Mouse (Mus musculus): ENCODE results near the gene Ankfn1.

The Ankfn1 gene

DNA sequence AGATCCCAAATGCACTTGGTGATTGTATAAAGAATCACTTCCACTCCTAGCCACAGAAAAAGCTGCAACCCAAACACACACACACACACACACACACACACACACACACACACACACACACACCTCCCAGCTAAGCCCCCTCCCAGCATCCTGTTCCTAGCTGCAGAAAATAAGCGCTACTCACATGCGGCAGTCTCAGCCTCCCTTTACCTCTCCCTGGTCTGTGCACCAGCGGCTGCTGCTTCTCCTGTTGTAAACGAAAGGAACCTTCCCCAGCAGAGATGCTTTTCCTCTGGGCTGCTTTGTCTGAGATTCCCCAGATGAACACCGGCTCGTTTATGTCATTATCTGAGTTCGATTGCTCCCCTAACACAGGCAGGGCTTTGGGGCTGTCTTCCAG, at the start of gene Ankfn1:
Gene Ankfn1, minus strand, starts transcription at position 223 of the 400 bp plus-strand sequence.
- no peak for DNase-seq (ENCODE audit: low spot score in 2 of 2)

- no peak for DNase-seq (ENCODE audit: low spot score in 2 of 2)
Measured at GRCm38 (mm10) chr11:89823661-89824446, 46.4 kb upstream of the Ankfn1 start.

DNA sequence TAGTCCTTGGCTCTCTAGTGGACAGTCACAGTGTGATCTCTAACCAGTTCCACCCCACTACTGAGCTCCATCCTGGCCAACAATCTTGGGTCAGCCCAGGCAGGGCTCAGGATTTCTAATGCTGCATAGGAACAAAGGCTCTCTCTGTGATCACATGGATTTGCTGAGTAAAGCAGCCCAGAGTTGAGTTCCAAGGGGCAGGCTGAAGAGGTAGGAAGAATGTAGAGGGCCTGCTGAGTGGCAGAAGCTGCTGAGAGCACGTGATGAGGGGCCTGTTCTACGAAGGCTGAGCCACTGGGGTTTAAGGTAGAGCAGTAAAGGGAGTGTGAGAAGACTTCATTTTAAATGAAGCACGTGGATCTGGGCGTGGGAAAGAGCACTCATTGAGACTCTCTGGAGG, 41.1 kb upstream of the Ankfn1 start:
- no peak for DNase-seq (ENCODE audit: low spot score in 2 of 2)

- no peak for DNase-seq (ENCODE audit: low spot score in 2 of 2)
Measured at GRCm38 (mm10) chr11:89811403-89811802, 34.0 kb upstream of the Ankfn1 start.

- DNase-seq (ENCODE audit: low spot score in 2 of 2): no peak
Measured at GRCm38 (mm10) chr11:89807998-89808397, 30.5 kb upstream of the Ankfn1 start.

DNA sequence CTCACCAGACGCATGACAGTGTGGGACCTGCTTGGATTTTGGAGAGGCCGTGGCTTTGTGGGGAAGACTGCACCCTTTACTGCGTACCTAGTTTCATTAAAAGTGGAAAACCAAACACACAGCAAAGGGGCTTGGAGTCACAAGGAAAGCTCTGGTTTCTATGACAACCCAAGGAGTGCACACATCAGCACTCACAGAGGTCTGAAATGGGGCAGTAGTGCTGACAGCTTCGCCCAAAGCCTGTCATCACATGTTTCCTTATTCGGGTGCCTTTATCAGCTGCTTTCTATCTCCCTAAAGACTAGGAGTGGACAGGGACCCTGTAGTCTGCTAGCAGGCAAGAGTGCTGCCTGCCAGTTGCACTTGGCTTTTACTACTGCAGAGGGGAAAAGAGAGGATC, 27.4 kb upstream of the Ankfn1 start:
- no peak for DNase-seq (ENCODE audit: low spot score in 2 of 2)

DNA sequence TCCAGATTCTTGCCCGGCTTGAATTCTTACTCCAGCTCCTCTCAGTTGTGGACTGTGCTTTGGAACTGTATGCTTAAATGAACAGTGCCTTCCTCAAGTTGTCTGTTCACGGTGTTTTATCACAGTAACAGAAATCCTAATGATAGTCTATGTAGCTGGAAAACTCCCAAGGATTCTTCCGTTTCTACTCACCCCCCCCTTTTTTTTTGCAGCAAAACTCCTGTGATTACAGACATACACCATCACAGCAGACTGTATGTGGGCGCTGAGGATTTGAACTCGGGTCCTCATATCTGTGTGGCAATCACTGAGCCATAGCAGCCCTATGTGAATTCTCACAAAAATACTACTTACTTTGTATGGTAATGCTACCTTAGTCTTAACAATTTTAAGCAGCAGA, 26.5 kb upstream of the Ankfn1 start:
- DNase-seq (ENCODE audit: low spot score in 2 of 2): no peak

- no peak for DNase-seq (ENCODE audit: low spot score in 2 of 2)
Measured at GRCm38 (mm10) chr11:89792709-89793108, 15.3 kb upstream of the Ankfn1 start.

DNA sequence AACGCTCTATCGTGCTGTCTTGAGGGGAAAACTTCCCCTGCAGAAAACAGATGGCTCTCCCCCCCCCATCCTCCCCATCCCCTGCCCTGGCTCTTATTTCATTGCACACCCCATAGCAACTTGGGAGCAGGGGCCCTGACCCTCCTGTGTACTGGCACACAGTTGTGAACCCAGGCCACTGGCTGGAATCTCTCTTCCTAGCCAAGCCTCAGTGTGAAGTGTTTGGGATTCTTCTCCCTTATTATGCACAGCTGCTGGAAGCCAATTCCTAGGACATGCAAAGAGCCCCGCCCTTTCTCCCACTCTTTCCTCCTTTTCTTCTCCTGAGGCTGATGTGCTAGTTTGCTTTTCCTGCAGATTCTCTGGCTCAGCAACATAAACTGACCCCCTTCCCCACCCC, 1.4 kb downstream of the Ankfn1 start:
- DNase-seq (ENCODE audit: low spot score in 2 of 2): no peak

GRCm38 (mm10) chr11:89774913-89775312, 2.5 kb downstream of the Ankfn1 start:
- no peak for DNase-seq (ENCODE audit: low spot score in 2 of 2)

GRCm38 (mm10) chr11:89772941-89773340, 4.5 kb downstream of the Ankfn1 start:
- DNase-seq (ENCODE audit: low spot score in 2 of 2): no peak

DNA sequence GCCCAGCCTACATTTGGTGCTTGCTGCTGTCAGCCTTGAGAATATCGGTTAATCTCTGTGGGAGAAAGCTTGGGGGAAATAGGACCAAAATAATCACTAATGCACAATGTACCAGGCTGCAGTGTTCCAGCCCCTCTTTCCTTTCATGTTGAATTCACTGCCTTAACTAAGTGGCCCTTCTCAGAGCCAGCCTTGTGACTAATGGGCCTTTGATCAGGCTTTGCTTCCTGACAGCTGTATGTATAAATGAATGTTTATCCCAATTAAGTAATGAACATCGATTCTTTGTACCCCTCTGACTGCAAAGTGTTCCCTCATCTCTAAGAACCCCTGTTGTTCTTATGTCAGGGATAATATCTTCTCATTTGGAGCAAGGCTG, 11.7 kb downstream of the Ankfn1 start:
- no peak for DNase-seq (ENCODE audit: low spot score in 2 of 2)

GRCm38 (mm10) chr11:89765014-89765769, 12.3 kb downstream of the Ankfn1 start:
- DNase-seq (ENCODE audit: low spot score in 2 of 2): no peak

GRCm38 (mm10) chr11:89733973-89734693, 43.3 kb downstream of the Ankfn1 start:
- DNase-seq (ENCODE audit: low spot score in 2 of 2): no peak

GRCm38 (mm10) chr11:89733526-89733925, 43.9 kb downstream of the Ankfn1 start:
- no peak for DNase-seq (ENCODE audit: low spot score in 2 of 2)

DNA sequence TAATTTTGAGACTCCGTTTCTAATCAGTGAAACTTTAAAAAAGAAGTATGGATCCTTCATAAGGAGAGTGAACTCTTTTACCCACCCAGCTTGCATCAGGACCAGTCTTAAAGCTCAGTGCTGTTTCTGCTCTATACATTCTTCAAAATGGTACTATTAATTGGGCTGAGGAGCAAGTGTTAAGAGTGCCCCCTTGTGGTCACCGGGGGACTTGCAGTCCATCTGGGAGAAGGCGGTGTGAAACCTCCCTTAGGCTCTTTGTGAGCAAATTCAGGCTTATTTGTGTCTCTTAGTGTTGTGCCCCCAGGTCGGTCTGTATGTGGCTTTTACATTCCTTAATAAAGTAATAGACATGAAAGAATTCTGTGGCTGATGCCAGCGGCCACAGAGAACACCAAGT, 56.6 kb downstream of the Ankfn1 start:
- DNase-seq (ENCODE audit: low spot score in 2 of 2): peak; percentile 46 to 79

DNA sequence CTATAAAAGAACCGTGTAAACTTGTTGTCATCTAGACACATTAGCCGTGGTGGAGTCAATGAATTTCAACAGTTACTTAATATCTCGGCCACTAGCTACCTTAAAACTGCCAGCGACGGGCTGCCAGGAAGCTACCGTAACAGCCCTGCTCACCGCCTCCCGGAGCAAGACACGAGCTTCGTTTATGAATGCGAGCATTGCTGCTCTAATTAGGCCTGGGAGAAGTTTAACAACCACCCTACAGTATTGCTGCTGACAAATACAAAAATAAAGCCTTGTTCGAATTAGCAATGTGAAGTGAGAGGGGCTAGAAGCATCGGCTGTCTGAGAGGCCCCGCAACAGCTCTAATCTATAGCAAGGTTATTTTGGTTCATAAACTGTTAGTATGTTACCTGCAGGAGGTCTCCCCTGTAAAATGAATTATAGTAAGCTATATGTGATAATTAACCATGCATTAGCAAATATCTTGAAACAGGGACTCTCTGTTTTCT, 58.9 kb downstream of the Ankfn1 start:
- no peak for DNase-seq (ENCODE audit: low spot score in 2 of 2)

GRCm38 (mm10) chr11:89716351-89716750, 61.1 kb downstream of the Ankfn1 start:
- DNase-seq (ENCODE audit: low spot score in 2 of 2): no peak

DNA sequence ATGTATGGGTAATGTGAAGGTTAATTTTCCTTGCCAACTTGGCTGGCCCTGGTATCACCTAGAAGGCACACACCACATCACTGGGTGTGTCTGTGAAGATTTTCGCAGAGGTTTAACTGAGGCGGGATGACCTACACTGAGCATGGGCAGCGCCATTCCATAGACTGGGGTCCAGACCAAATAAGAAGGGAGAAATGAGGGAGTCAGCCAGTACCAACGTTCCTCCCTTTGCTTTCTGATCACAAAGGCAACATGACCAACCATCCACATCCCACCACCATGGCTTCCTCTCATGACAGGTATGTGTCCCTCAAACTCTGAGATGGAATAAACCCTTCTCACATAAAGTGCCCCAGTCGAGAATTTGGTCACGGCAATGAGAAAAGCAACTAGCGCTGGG, 68.9 kb downstream of the Ankfn1 start:
- no peak for DNase-seq (ENCODE audit: low spot score in 2 of 2)

- DNase-seq (ENCODE audit: low spot score in 2 of 2): peak in 1 of 2 experiments; percentile 21
Measured at GRCm38 (mm10) chr11:89696431-89697403, 80.7 kb downstream of the Ankfn1 start.

DNA sequence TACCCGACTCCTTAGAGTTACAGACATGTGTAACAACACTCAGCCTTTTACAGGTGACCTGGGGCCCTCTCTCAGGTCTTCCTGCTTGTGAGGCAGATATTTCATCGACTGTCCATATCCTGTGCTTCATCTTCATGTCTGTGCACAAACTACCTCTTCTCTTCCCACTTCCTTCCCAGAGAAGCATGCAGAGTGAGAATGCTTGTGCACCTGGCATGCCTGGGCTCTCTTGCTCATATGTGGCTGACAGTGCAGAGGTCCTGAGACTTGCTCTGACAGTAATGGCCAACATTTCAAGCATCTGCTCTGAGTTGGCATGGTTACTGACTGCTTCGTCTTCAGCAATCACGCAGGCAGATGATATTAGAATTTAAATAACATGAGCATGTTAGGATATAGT, 83.8 kb downstream of the Ankfn1 start:
- DNase-seq (ENCODE audit: low spot score in 2 of 2): no peak

Data from frontal cortex, postnatal 14 days (tissue).